Mouse (Mus musculus) heart, postnatal 36 days (tissue): ENCODE measurements around the gene Cox10. TPM values are rescaled to one million over a fixed set of nuclear protein-coding genes. Genes with fewer than 3 reads are reported as not detected.

ENCODE experiments used
- DNase-seq, 2 experiments: peaks; one replicate each; pipeline ENCODE4 v3.0.0; 2021 to 2022
- intact Hi-C: fragments of 180-260 bp; cut with DNase I; formaldehyde crosslinking; loops from one replicate; pipeline ENCODE4 v1.15.1; 2025
- total RNA-seq, 2 experiments: library from RNA; stranded (reverse); gene quantifications; 2 replicates each; pipeline ENCODE4 v1.2.3; 2021

The Cox10 gene
- total RNA-seq, 2 experiments from 2014 or later: 63.4 to 76.8 TPM

GRCm38 (mm10) chr11:64051195-64051968 is 27.9 kb downstream of the Cox10 start:
- no peak for DNase-seq
- intact Hi-C loops: no loop called here

GRCm38 (mm10) chr11:64047432-64047831 is 31.8 kb downstream of the Cox10 start:
- intact Hi-C loops: no loop called here
- no peak for DNase-seq

GRCm38 (mm10) chr11:64045041-64045440 is 34.2 kb downstream of the Cox10 start:
- intact Hi-C loops: no loop called here
- DNase-seq: no peak

GRCm38 (mm10) chr11:64044024-64044423 is 35.2 kb downstream of the Cox10 start:
- intact Hi-C loops: no loop called here

GRCm38 (mm10) chr11:64041281-64041680 is 38.0 kb downstream of the Cox10 start:
- DNase-seq: no peak
- intact Hi-C loops: no loop called here

More at GRCm38 (mm10) chr11:64044024-64044423, 35.2 kb downstream of the Cox10 start:
- no peak for DNase-seq

- DNase-seq: no peak
- intact Hi-C loops: no loop called here
Observed at GRCm38 (mm10) chr11:64039600-64039999, 39.7 kb downstream of the Cox10 start.

- intact Hi-C loops: no loop called here
- DNase-seq: no peak
Observed at GRCm38 (mm10) chr11:64037471-64038125, 41.7 kb downstream of the Cox10 start.

- DNase-seq: no peak
- intact Hi-C loops: no loop called here
Observed at GRCm38 (mm10) chr11:64036306-64036705, 43.0 kb downstream of the Cox10 start.

- intact Hi-C loops: no loop called here
Observed at GRCm38 (mm10) chr11:64035709-64036108, 43.6 kb downstream of the Cox10 start.

GRCm38 (mm10) chr11:64034686-64035085 is 44.6 kb downstream of the Cox10 start:
- DNase-seq: no peak
- intact Hi-C loops: no loop called here

More at GRCm38 (mm10) chr11:64035709-64036108, 43.6 kb downstream of the Cox10 start:
- DNase-seq: no peak

- no peak for DNase-seq
- intact Hi-C loops: no loop called here
Observed at GRCm38 (mm10) chr11:64027423-64027822, 51.8 kb downstream of the Cox10 start.

- DNase-seq: no peak
- intact Hi-C loops: no loop called here
Observed at GRCm38 (mm10) chr11:64025843-64026242, 53.4 kb downstream of the Cox10 start.

- intact Hi-C loops: no loop called here
- no peak for DNase-seq
Observed at GRCm38 (mm10) chr11:64024575-64024974, 54.7 kb downstream of the Cox10 start.

GRCm38 (mm10) chr11:64023380-64023981 is 55.8 kb downstream of the Cox10 start:
- intact Hi-C loops: no loop called here
- no peak for DNase-seq

- DNase-seq: no peak
- intact Hi-C loops: no loop called here
Observed at GRCm38 (mm10) chr11:64022403-64023047, 56.7 kb downstream of the Cox10 start.

GRCm38 (mm10) chr11:64019235-64019634 is 60.0 kb downstream of the Cox10 start:
- intact Hi-C loops: no loop called here
- DNase-seq: no peak

GRCm38 (mm10) chr11:64018165-64018564 is 61.1 kb downstream of the Cox10 start:
- no peak for DNase-seq
- intact Hi-C loops: no loop called here

GRCm38 (mm10) chr11:64015309-64015708 is 64.0 kb downstream of the Cox10 start:
- intact Hi-C loops: no loop called here
- DNase-seq: no peak

- no peak for DNase-seq
Observed at GRCm38 (mm10) chr11:64010724-64011496, 68.4 kb downstream of the Cox10 start.

GRCm38 (mm10) chr11:64004152-64004551 is 75.1 kb downstream of the Cox10 start:
- no peak for DNase-seq
- intact Hi-C loops: no loop called here

More at GRCm38 (mm10) chr11:64010724-64011496, 68.4 kb downstream of the Cox10 start:
- intact Hi-C loops: no loop called here
